Comparison of ENCODE assay signal across 7 mouse cellular contexts in the genomic region with DNA sequence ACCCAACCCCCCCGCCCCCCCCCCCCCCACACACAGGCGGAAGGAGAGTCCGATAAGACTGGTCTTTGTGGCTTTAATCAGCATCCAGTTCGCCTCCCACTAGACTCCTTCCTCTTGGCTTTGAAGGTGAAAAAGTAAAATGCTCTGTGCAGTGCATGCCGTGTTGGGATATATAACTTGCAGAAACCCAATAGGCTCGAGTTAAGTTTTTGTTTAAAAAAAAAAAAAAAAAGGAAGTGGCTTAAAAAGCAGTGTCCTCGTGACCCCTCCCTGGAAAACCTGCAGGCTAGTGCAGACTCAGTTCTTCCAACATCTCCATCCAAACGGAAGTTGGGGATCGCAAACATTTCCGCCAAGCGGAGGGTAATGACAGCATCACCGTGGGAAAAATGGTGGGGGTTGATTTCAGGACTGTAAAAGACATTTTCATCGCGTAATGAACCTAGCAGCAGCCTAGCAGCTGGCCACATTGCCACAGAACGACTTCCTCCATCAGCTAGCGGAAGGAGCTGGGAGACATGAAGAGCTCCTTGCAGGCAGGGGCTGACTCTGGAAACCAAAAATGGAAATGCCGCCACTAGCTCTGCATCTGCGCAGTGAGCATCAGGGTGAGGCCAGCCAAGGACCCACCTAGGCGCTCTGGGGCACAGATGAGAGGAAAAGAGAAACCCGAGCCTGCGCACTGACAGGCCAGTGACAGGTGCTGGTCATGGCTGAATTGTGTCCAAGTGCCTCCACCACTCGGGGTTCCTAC. TPM values are rescaled to one million over a fixed set of nuclear protein-coding genes. Genes with fewer than 3 reads are reported as not detected.
DNase-seq lines count a peak whose midpoint lies in the region; ATAC-seq and TF ChIP-seq lines count a peak whose summit lies in the region.

No protein-coding gene starts in this region.

- peak; percentile 40; the same call in 1 of the 2 replicates for ATAC-seq in heart, embryonic 11.5 days (replicated peaks; ENCODE audit: insufficient number of reproducible peaks, low FRiP score, low TSS enrichment)
- 0 out of 2 replicates have a peak, but pooled peaks have one; percentile 39 for ATAC-seq in kidney, postnatal 0 days (replicated peaks; ENCODE audit: low FRiP score, low read depth)
- ATAC-seq in lung, embryonic 15.5 days (ENCODE audit: borderline replicate concordance, extremely low read depth, low FRiP score, low TSS enrichment): 0 out of 2 replicates have a peak, but pooled peaks have one; percentile 50

- peak overlapping the region; percentile 25 for H3K4me3 ChIP-seq in heart, embryonic 11.5 days (ENCODE audit: low read depth, low read length)
- H3K4me3 ChIP-seq in kidney, postnatal 0 days (replicated peaks; ENCODE audit: low read depth, low read length): peak overlapping the region; percentile 9; the same call in 1 of the 2 replicates
- H3K4me3 ChIP-seq in lung, embryonic 15.5 days: peak overlapping the region; percentile 24

- no peaks in the 10 kb centered on the region for H3K36me3 ChIP-seq in heart, embryonic 11.5 days (ENCODE audit: control insufficient read depth, insufficient read depth, low read length)
- no peaks in the 10 kb centered on the region for H3K36me3 ChIP-seq in kidney, postnatal 0 days (ENCODE audit: insufficient read depth, low read length)
- no peaks in the 10 kb centered on the region for H3K36me3 ChIP-seq in lung, embryonic 15.5 days

- peak overlapping the region; percentile 61 for H3K4me2 ChIP-seq in heart, embryonic 11.5 days
- H3K4me2 ChIP-seq in kidney, postnatal 0 days (ENCODE audit: low read length): peak overlapping the region; percentile 51
- peak overlapping the region; percentile 48 for H3K4me2 ChIP-seq in lung, embryonic 15.5 days

- DNase-seq in urinary bladder, postnatal 36 days (ENCODE audit: low spot score in 2 of 2): peak; percentile 10 to 47
- no peak for DNase-seq in urinary bladder, adult 2 months (ENCODE audit: low spot score)
- peak; percentile 22 to 46 for DNase-seq in cerebellum, postnatal 25 days
- DNase-seq in kidney, postnatal 0 days (ENCODE audit: low spot score): peak; percentile 51
- peak; percentile 51 to 67 for DNase-seq in spleen, postnatal 10 days (ENCODE audit: low spot score in 2 of 2)

- TF ChIP-seq CTCF in kidney, postnatal 0 days (IDR thresholded peaks at IDR 0.05; ENCODE audit: low read depth): no peak

- WGBS in heart, embryonic 11.5 days (ENCODE audit: insufficient replicate concordance): 38% methylated on average over 22 of the region's 22 CpGs
- 31% methylated on average over 22 of the region's 22 CpGs for WGBS in kidney, postnatal 0 days
- WGBS in lung, embryonic 15.5 days: 25% methylated on average over 22 of the region's 22 CpGs

- H3K27ac ChIP-seq in heart, embryonic 11.5 days (ENCODE audit: low read depth, low read length): peak overlapping the region; percentile 64
- H3K27ac ChIP-seq in kidney, postnatal 0 days: peak overlapping the region; percentile 27; the same call in 1 of the 2 replicates
- 0 out of 2 replicates have a peak overlapping the region, but pooled peaks have one; percentile 20 for H3K27ac ChIP-seq in lung, embryonic 15.5 days

- peaks cover 22% of the 10 kb centered on the region for H3K4me1 ChIP-seq in heart, embryonic 11.5 days (ENCODE audit: control insufficient read depth, insufficient read depth, low read length)
- H3K4me1 ChIP-seq in kidney, postnatal 0 days (replicated peaks; ENCODE audit: insufficient read depth, low read length): peaks cover 8% of the 10 kb centered on the region; the same call in 1 of the 2 replicates
- peaks cover 19% of the 10 kb centered on the region for H3K4me1 ChIP-seq in lung, embryonic 15.5 days

- H3K9ac ChIP-seq in heart, embryonic 11.5 days (ENCODE audit: low read depth, low read length): peak overlapping the region; percentile 34; the same call in 1 of the 2 replicates
- no peak overlapping the region for H3K9ac ChIP-seq in kidney, postnatal 0 days (ENCODE audit: low read depth, low read length)
- no peak overlapping the region for H3K9ac ChIP-seq in lung, embryonic 15.5 days

- no peaks in the 10 kb centered on the region for H3K9me3 ChIP-seq in heart, embryonic 11.5 days (replicated peaks; ENCODE audit: control insufficient read depth, low read length)
- H3K9me3 ChIP-seq in kidney, postnatal 0 days (replicated peaks; ENCODE audit: low read length): no peaks in the 10 kb centered on the region
- no peaks in the 10 kb centered on the region for H3K9me3 ChIP-seq in lung, embryonic 15.5 days

- no peaks in the 10 kb centered on the region for H3K27me3 ChIP-seq in heart, embryonic 11.5 days (ENCODE audit: control insufficient read depth, insufficient read depth, low read length)
- H3K27me3 ChIP-seq in kidney, postnatal 0 days (ENCODE audit: insufficient read depth, low read length): no peaks in the 10 kb centered on the region
- H3K27me3 ChIP-seq in lung, embryonic 15.5 days: no peaks in the 10 kb centered on the region

RNA-seq across cellular contexts. Expression of a gene that starts 4.3 kb away (rescaled TPM):
- 0.25 and 0.46 TPM in 2 replicates for polyA plus RNA-seq in urinary bladder, adult 2 months (2012; rRNA removed)
- polyA plus RNA-seq in heart, embryonic 11.5 days (2014; fragmentation: Nextera tagmentation; extraction: Ambion mirVana): not detected in 2 replicates
- polyA plus RNA-seq in kidney, postnatal 0 days (2015; fragmentation: Nextera tagmentation; extraction: Ambion mirVana): not detected in 2 replicates
- 0.45 TPM in 1 of 2 replicates, not detected in the other for polyA plus RNA-seq in lung, embryonic 15.5 days (2015; fragmentation: Nextera tagmentation; extraction: Ambion mirVana)
